Mouse (Mus musculus) embryonic facial prominence, embryonic 11.5 days (tissue): ENCODE measurements around the gene Anapc11. TPM values are rescaled to one million over a fixed set of nuclear protein-coding genes. Genes with fewer than 3 reads are reported as not detected.

ENCODE experiments used
- ATAC-seq: fragments of 200-750 bp; cut with Nextera tagmentation; replicated peaks from 2 replicates; pipeline ENCODE4 v1.8.0; 2017; ENCODE audit warnings: low read depth; ENCODE audit not compliant: insufficient number of reproducible peaks, low FRiP score, low TSS enrichment
- DNase-seq: peaks from one replicate; pipeline ENCODE4 v3.0.0-alpha.2; 2015; ENCODE audit warnings: low spot score
- H3K27ac ChIP-seq: fragments of 300-500 bp; sonication (generic); replicated peaks from 2 replicates; pipeline ENCODE4 v1.5.1; 2014; ENCODE audit warnings: mild to moderate bottlenecking, low read depth, low read length, control low read depth
- H3K27me3 ChIP-seq: fragments of 300-500 bp; sonication (generic); 2 replicates; pipeline ENCODE4 v1.6.1; 2014; ENCODE audit warnings: mild to moderate bottlenecking, low read length, moderate library complexity, mixed read lengths; ENCODE audit not compliant: control insufficient read depth, insufficient read depth
- H3K36me3 ChIP-seq: fragments of 300-500 bp; sonication (generic); replicated peaks from 2 replicates; pipeline ENCODE4 v1.6.1; 2014; ENCODE audit warnings: low read depth, mild to moderate bottlenecking, low read length, moderate library complexity, mixed read lengths; ENCODE audit not compliant: control insufficient read depth, insufficient read depth
- H3K4me1 ChIP-seq: fragments of 300-500 bp; sonication (generic); 2 replicates; pipeline ENCODE4 v1.6.1; 2014; ENCODE audit warnings: low read length, mixed read lengths; ENCODE audit not compliant: control insufficient read depth, insufficient read depth
- H3K4me2 ChIP-seq: fragments of 300-500 bp; sonication (generic); 2 replicates; pipeline ENCODE4 v1.6.1; 2014; ENCODE audit warnings: low read depth, mild to moderate bottlenecking, control low read depth, low read length, moderate library complexity
- H3K4me3 ChIP-seq: fragments of 300-500 bp; sonication (generic); 2 replicates; pipeline ENCODE4 v1.5.1; 2014; ENCODE audit warnings: low read depth, low read length, control low read depth
- H3K9ac ChIP-seq: fragments of 300-500 bp; sonication (generic); replicated peaks from 2 replicates; pipeline ENCODE4 v1.6.1; 2014; ENCODE audit warnings: mild to moderate bottlenecking, control low read depth, low read length
- H3K9me3 ChIP-seq: fragments of 300-500 bp; sonication (generic); replicated peaks from 2 replicates; pipeline ENCODE4 v1.6.1; 2016; ENCODE audit warnings: mild to moderate bottlenecking, low read length, inconsistent platforms, mixed read lengths; ENCODE audit not compliant: control insufficient read depth
- WGBS: fragments of 180-500 bp; shearing (Covaris S2); extraction: QIAGEN DNeasy Blood & Tissue Kit; methylation state at CpG from one replicate; pipeline ENCODE4 v1.1.7; 2014; 5-methylcytosine and 5-hydroxymethylcytosine counted together
- polyA plus RNA-seq: library from polyadenylated mRNA; unstranded; fragments of >200 nt; fragmentation: Nextera tagmentation; extraction: Ambion mirVana; gene quantifications from 2 replicates; pipeline ENCODE4 v1.2.1, GENCODE M21; 2014

Anapc11 gene
- polyA plus RNA-seq, 1 experiment from 2014 or later, result 177 TPM

DNA sequence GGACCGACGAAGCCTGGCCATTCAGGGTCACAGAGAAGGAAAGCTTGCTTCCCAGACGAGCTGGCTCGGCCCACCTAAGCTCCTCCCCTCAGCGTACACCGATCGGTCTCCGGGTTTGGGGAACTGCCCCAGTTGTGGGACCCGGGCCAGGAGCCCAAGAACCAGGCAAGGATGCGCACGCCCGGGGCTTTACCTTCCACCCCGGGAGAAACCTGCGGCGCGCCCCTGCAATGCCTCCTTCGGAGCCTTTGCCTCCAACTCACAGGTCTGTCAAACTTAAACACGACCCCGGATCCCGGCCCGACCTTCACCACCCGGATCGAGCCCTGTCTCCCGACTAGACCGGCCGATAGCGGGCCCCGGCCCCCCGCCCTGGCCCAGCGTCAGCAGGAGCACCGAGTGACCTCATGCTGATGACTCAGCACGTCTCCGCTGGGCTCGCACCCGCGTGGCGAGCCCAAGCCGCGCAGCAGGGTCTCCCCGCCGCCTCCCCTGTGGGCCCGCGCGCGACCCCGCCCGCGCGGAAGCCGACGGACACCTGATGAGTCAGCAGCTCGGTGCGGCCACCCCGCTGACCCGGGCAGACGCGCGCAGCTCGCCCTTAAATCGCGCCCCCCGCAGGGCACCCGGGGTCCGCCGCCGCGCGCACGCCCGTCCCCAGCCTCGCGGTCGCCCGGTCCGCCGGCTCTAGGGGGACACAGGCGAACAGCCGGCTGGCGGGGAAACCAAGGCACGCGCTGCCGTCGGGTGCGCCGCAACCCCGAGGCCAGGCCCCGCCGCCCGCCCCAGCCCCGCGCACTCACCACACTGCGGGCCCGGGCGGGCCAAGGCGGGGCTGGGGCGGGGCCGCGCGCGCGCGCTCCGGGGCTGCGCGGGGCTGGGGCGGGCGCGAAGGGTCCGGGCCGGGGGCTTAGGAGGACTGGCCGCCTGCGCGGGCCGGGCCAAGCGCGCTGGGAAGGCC, 34.6 kb downstream of the Anapc11 start:
- no peaks in the 10 kb centered on the region for H3K27me3 ChIP-seq
- H3K4me3 ChIP-seq, result peak overlapping the region; percentile 85
- H3K36me3 ChIP-seq, result no peaks in the 10 kb centered on the region; the same call in none of the 2 replicates
- WGBS, result under 1% methylated on average over 99 of the region's 116 CpGs
- peak overlapping the region; percentile 81 for H3K4me2 ChIP-seq
- peak overlapping the region; percentile 75 for H3K27ac ChIP-seq
- no peaks in the 10 kb centered on the region for H3K9me3 ChIP-seq
- DNase-seq (peak; percentile 63), ATAC-seq (peak; percentile 82)
- peak overlapping the region; percentile 94 for H3K9ac ChIP-seq
- peaks cover 9% of the 10 kb centered on the region; the same call in 1 of the 2 replicates for H3K4me1 ChIP-seq

DNA sequence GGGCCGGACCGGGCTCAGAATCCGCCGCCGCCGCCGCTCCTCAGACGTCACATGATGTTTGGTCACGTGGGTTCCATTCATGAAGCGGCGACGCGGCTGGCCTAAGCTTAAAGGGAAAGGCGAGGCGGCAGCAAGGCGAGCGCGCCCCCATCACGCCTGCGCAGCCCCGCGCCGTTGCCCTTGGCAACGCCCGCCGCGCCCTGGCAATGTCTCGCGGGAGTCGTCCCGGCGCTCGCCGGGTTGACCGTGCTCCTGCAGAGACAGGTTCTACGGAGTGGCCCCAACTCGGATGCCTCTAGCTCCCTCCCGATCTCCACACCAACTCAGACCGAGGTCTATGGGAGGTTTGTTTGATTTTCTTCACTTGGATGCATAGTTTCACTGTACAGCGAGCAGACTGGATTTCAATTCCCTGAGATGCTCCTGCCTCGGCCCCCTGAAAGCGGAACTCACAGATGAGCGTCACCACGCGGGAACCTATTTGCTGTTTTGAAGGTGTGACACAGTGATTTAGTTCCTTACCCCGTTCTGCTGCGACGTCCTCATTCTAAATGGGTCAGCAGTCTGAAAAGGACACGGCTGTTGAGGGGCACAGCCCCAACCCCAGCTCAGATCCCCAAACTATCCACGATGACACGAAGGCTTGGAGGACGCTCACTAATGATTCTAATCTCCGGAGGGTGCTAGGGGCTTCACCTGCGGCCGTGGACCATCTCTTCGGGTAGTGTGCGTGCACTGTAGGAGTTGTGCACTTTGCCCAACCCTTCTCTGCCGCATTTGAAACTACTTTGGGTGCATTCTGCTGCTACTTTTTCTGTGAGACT, 35.5 kb downstream of the Anapc11 start, which contains the start of gene Mafg:
TSS of gene Mafg (minus strand) at position 81 of the 824 bp plus-strand sequence.
- Histone ChIP-seq H3K27me3 (no peaks in the 10 kb centered on the region), H3K4me3 (peak within 1 kb of the TSS; percentile 85), H3K36me3 (no peaks in the 10 kb centered on the region; the same call in none of the 2 replicates), H3K4me1 (peaks cover 9% of the 10 kb centered on the region; the same call in 1 of the 2 replicates), H3K27ac (peak within 1 kb of the TSS; percentile 75), H3K9me3 (no peaks in the 10 kb centered on the region), H3K9ac (peak within 1 kb of the TSS; percentile 94), H3K4me2 (peak within 1 kb of the TSS; percentile 81)
- ATAC-seq (peak; percentile 87), DNase-seq (peak; percentile 98)
- WGBS, result 10% methylated on average over 58 of the region's 58 CpGs

DNA sequence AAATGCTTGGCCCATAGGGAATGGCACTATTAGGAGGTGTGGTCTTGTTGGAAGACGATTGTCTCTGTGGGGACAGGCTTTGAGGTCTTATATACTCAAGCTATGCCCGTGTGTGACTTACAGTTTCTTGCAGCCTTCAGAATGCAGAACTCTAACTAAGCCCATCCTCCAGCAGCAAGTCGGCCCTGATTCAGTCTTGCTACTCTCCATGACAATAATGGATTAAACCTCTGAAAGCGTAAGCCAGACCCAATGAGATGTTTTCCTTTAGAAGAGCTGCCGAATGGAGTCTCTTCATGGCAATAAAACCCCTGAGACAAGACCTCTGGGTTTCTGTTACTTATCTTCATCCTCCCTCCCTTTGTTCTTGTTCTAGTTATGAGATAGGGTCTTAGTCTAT, 36.6 kb downstream of the Anapc11 start:
- H3K36me3 ChIP-seq, result no peaks in the 10 kb centered on the region
- no peak overlapping the region for H3K4me3 ChIP-seq
- 82% methylated on average over 5 of the region's 5 CpGs for WGBS
- H3K27ac ChIP-seq, result no peak overlapping the region
- no peak for DNase-seq
- H3K27me3 ChIP-seq, result no peaks in the 10 kb centered on the region
- H3K4me2 ChIP-seq, result no peak overlapping the region
- ATAC-seq, result no peak
- no peak overlapping the region for H3K9ac ChIP-seq
- no peaks in the 10 kb centered on the region for H3K9me3 ChIP-seq
- H3K4me1 ChIP-seq, result peaks cover 9% of the 10 kb centered on the region; the same call in 1 of the 2 replicates

- peak overlapping the region; percentile 28 for H3K9ac ChIP-seq
- H3K4me3 ChIP-seq, result no peak overlapping the region
- no peaks in the 10 kb centered on the region for H3K36me3 ChIP-seq
- WGBS, result 61% methylated on average over 9 of the region's 9 CpGs
- no peak overlapping the region for H3K4me2 ChIP-seq
- H3K27ac ChIP-seq, result no peak overlapping the region
- no peak for DNase-seq
- peaks cover 3% of the 10 kb centered on the region; the same call in 1 of the 2 replicates for H3K4me1 ChIP-seq
- no peaks in the 10 kb centered on the region for H3K27me3 ChIP-seq
- no peaks in the 10 kb centered on the region for H3K9me3 ChIP-seq
- ATAC-seq, result no peak
Observed at GRCm38 (mm10) chr11:120641255-120641654, 43.0 kb downstream of the Anapc11 start.

DNA sequence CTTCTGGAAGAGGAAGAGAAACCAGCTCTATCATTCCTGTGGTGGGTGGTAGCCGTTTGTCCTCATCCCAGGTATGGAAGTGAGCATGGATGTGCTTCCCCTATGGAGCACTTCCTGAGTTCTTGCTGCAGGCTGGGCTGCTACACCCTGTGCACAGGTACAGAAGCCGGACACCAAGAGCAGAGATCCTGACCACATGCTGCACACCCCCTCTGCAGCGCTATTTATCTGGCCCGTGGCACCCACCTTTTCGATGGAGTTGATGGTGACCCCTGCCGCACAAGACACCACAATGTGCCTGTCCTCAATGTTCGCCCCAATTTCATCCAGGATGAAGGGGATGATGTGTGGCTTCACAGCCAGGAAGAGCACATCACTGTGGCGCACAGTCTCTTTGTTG, 43.6 kb downstream of the Anapc11 start:
- Histone ChIP-seq H3K4me2 (no peak overlapping the region), H3K4me1 (peaks cover 3% of the 10 kb centered on the region; the same call in 1 of the 2 replicates), H3K36me3 (no peaks in the 10 kb centered on the region), H3K27ac (no peak overlapping the region), H3K9ac (no peak overlapping the region; the same call in 1 of the 2 replicates), H3K9me3 (no peaks in the 10 kb centered on the region), H3K27me3 (no peaks in the 10 kb centered on the region), H3K4me3 (no peak overlapping the region)
- 86% methylated on average over 8 of the region's 8 CpGs for WGBS
- no peak for DNase-seq
- no peak for ATAC-seq

- Histone ChIP-seq H3K4me1 (peaks cover 3% of the 10 kb centered on the region; the same call in 1 of the 2 replicates), H3K27ac (no peak overlapping the region), H3K27me3 (peaks cover 5% of the 10 kb centered on the region; the same call in 1 of the 2 replicates), H3K9ac (peak overlapping the region; percentile 54), H3K36me3 (no peaks in the 10 kb centered on the region), H3K4me3 (peak overlapping the region; percentile 33), H3K4me2 (peak overlapping the region; percentile 89), H3K9me3 (no peaks in the 10 kb centered on the region)
- WGBS, result 3% methylated on average over 18 of the region's 18 CpGs
- DNase-seq, result peak; percentile 43
- peak; percentile 41 for ATAC-seq
Observed at GRCm38 (mm10) chr11:120642939-120643600, 44.8 kb downstream of the Anapc11 start.

DNA sequence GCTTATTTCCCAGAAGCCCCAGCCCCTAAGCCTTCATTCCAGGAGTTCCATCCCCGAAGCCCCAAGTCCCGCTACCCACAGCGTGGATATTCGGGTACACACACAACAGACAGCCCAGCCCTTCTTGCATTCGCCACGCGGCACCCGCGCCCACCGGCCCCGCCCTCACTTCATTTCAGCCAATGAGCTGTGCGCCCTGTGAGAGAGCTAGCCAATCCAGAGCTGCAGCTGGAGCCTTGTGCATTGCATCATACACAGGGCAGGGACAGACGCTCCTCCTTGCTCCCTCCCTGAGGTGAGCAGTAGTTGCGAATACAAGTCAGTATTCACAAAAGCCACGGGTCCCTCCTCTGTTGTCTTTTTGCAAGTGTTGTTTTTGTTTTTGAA, 45.4 kb downstream of the Anapc11 start, which contains the start of gene Pycr1:
TSS of gene Pycr1 (minus strand) at position 169 of the 387 bp plus-strand sequence.
- H3K27me3 ChIP-seq, result peaks cover 5% of the 10 kb centered on the region; the same call in 1 of the 2 replicates
- H3K27ac ChIP-seq, result no peak within 1 kb of the TSS
- DNase-seq (peak; percentile 95), ATAC-seq (peak; percentile 98)
- H3K4me1 ChIP-seq, result peaks cover 3% of the 10 kb centered on the region; the same call in 1 of the 2 replicates
- H3K9me3 ChIP-seq, result no peaks in the 10 kb centered on the region
- H3K36me3 ChIP-seq, result no peaks in the 10 kb centered on the region
- H3K4me3 ChIP-seq, result peak within 1 kb of the TSS; percentile 33
- 2% methylated on average over 15 of the region's 15 CpGs for WGBS
- peak within 1 kb of the TSS; percentile 89 for H3K4me2 ChIP-seq
- H3K9ac ChIP-seq, result peak within 1 kb of the TSS; percentile 54
